Mouse (Mus musculus): ENCODE results near the gene Mlph.

GRCm38 (mm10) chr1:90895004-90895403, 19.9 kb upstream of the Mlph start:
- TF ChIP-seq CTCF (IDR thresholded peaks at IDR 0.05; ENCODE audit: low read depth) (no peak), EP300 (IDR thresholded peaks at IDR 0.05; ENCODE audit: low read depth) (no peak)
